ENCODE assay signal across 8 mouse cellular contexts in the genomic region with DNA sequence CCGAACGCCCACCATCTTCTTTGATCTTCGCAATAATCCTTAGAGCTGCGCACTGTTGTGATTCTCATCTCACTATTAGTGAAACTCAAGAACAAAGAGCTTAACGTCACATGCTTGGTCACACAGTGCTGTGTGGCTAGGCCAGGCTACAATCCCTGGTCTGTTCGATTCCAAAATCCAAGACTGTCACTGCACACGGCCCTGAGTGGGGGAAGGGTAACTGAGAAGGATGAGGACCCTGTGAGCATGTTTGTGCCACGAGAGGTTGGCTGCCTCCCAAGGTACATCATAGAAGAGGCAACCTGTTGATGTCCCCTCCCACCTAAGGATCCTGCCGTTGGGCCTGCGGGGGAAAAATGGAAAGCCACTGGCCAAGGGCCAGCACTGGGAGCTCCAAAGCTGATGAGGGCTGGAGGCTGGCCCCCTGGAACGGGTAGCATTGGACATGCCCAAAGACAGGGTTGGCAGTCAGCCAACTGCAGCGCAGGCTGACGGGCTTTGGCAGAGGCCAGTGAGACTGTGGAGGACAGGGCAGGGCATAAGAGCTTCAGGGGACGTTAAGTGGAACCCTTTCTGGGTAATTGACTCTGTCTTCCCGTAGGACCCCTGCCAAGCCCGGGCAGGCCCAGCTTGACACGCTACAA.
DNase-seq lines count a peak whose midpoint lies in the region; ATAC-seq lines count a peak whose summit lies in the region.

No protein-coding gene starts in this region.

- 55% methylated on average over 17 of the region's 17 CpGs for WGBS in midbrain, embryonic 13.5 days
- 81% methylated on average over 17 of the region's 17 CpGs for WGBS in midbrain, embryonic 10.5 days
- WGBS in heart, embryonic 15.5 days, result 41% methylated on average over 17 of the region's 17 CpGs
- WGBS in limb, embryonic 10.5 days, result 81% methylated on average over 17 of the region's 17 CpGs

- H3K9me3 ChIP-seq in midbrain, embryonic 13.5 days, result no peaks in the 10 kb centered on the region
- H3K9me3 ChIP-seq in midbrain, embryonic 10.5 days (replicated peaks), result no peaks in the 10 kb centered on the region
- no peaks in the 10 kb centered on the region for H3K9me3 ChIP-seq in heart, embryonic 15.5 days (replicated peaks)
- H3K9me3 ChIP-seq in limb, embryonic 10.5 days (replicated peaks), result no peaks in the 10 kb centered on the region

- ATAC-seq in midbrain, embryonic 13.5 days, result peak; percentile 93
- peak; percentile 95 for ATAC-seq in heart, embryonic 15.5 days (replicated peaks; ENCODE audit: insufficient number of reproducible peaks, insufficient read depth, low FRiP score, low read depth)

- peaks cover 33% of the 10 kb centered on the region for H3K4me1 ChIP-seq in midbrain, embryonic 13.5 days (replicated peaks)
- H3K4me1 ChIP-seq in midbrain, embryonic 10.5 days, result peaks cover 31% of the 10 kb centered on the region
- H3K4me1 ChIP-seq in heart, embryonic 15.5 days (replicated peaks), result peaks cover 34% of the 10 kb centered on the region
- H3K4me1 ChIP-seq in limb, embryonic 10.5 days, result peaks cover 48% of the 10 kb centered on the region

- no peaks in the 10 kb centered on the region for H3K36me3 ChIP-seq in midbrain, embryonic 13.5 days
- H3K36me3 ChIP-seq in midbrain, embryonic 10.5 days, result no peaks in the 10 kb centered on the region
- no peaks in the 10 kb centered on the region for H3K36me3 ChIP-seq in heart, embryonic 15.5 days
- no peaks in the 10 kb centered on the region for H3K36me3 ChIP-seq in limb, embryonic 10.5 days

- H3K27ac ChIP-seq in midbrain, embryonic 13.5 days, result no peak overlapping the region; the same call in 1 of the 2 replicates
- no peak overlapping the region; the same call in 1 of the 2 replicates for H3K27ac ChIP-seq in midbrain, embryonic 10.5 days (replicated peaks)
- peak overlapping the region; percentile 40 for H3K27ac ChIP-seq in heart, embryonic 15.5 days
- peak overlapping the region; percentile 32; the same call in 1 of the 2 replicates for H3K27ac ChIP-seq in limb, embryonic 10.5 days

- H3K27me3 ChIP-seq in midbrain, embryonic 13.5 days, result peaks cover 28% of the 10 kb centered on the region
- peaks cover 74% of the 10 kb centered on the region for H3K27me3 ChIP-seq in midbrain, embryonic 10.5 days (ENCODE audit: low read depth, poor library complexity, severe bottlenecking)
- H3K27me3 ChIP-seq in heart, embryonic 15.5 days, result peaks cover 57% of the 10 kb centered on the region
- peaks cover 7% of the 10 kb centered on the region; the same call in 1 of the 2 replicates for H3K27me3 ChIP-seq in limb, embryonic 10.5 days (ENCODE audit: low read depth, poor library complexity, severe bottlenecking)

- no peak overlapping the region for H3K9ac ChIP-seq in midbrain, embryonic 13.5 days (replicated peaks)
- no peak overlapping the region for H3K9ac ChIP-seq in heart, embryonic 15.5 days

- H3K4me2 ChIP-seq in midbrain, embryonic 13.5 days (replicated peaks), result no peak overlapping the region; the same call in 1 of the 2 replicates
- H3K4me2 ChIP-seq in heart, embryonic 15.5 days, result 0 out of 2 replicates have a peak overlapping the region, but pooled peaks have one; percentile 12

- no peak for DNase-seq in midbrain, embryonic 10.5 days (ENCODE audit: low spot score)
- peak; percentile 44 to 89 for DNase-seq in cerebellum, postnatal 4 days (ENCODE audit: low spot score in 2 of 2)
- no peak for DNase-seq in limb, embryonic 10.5 days (ENCODE audit: low spot score)
- peak; percentile 41 for DNase-seq in ovary, postnatal 10 days (ENCODE audit: low spot score)
- DNase-seq in spleen, postnatal 4 days (ENCODE audit: low spot score in 2 of 2), result no peak
- no peak for DNase-seq in B cell, adult 2 months

- no peak overlapping the region for H3K4me3 ChIP-seq in midbrain, embryonic 13.5 days (replicated peaks)
- H3K4me3 ChIP-seq in midbrain, embryonic 10.5 days, result no peak overlapping the region
- no peak overlapping the region for H3K4me3 ChIP-seq in heart, embryonic 15.5 days
- H3K4me3 ChIP-seq in limb, embryonic 10.5 days, result no peak overlapping the region

Comparison
In these comparisons a context has a peak if more than half of its experiments do, and no peak if none do; other contexts are left out.
1. H3K27ac ChIP-seq: peak in heart, embryonic 15.5 days (single experiment) and limb, embryonic 10.5 days (single experiment); none in midbrain, embryonic 13.5 days (single experiment) and midbrain, embryonic 10.5 days (single experiment).
2. DNase-seq: peak in cerebellum, postnatal 4 days (2 of 2) and ovary, postnatal 10 days (single experiment); none in midbrain, embryonic 10.5 days (single experiment), limb, embryonic 10.5 days (single experiment), spleen, postnatal 4 days (0 of 2) and B cell, adult 2 months (0 of 2).